Mouse (Mus musculus): ENCODE results near the gene Ifitm10.

Ifitm10 gene

GRCm38 (mm10) chr7:142389961-142390650 is 16.6 kb upstream of the Ifitm10 start:
- DNase-seq: no peak

GRCm38 (mm10) chr7:142388740-142389139 is 15.2 kb upstream of the Ifitm10 start:
- DNase-seq: no peak

GRCm38 (mm10) chr7:142388198-142388597 is 14.6 kb upstream of the Ifitm10 start:
- no peak for DNase-seq

GRCm38 (mm10) chr7:142387419-142388148 is 14.0 kb upstream of the Ifitm10 start, which contains the start of gene Ctsd:
TSS of gene Ctsd (minus strand) at chr7:142388038.
- DNase-seq: peak; percentile 97 to 99

- DNase-seq: peak in 1 of 2 experiments; percentile 21
Observed at GRCm38 (mm10) chr7:142386621-142387201, 13.2 kb upstream of the Ifitm10 start.

- DNase-seq: no peak
Observed at GRCm38 (mm10) chr7:142385742-142386403, 12.3 kb upstream of the Ifitm10 start.

GRCm38 (mm10) chr7:142384306-142384705 is 10.8 kb upstream of the Ifitm10 start:
- DNase-seq: no peak

GRCm38 (mm10) chr7:142382567-142382966 is 9.0 kb upstream of the Ifitm10 start, which contains the start of gene Gm49369:
TSS of gene Gm49369 (minus strand) at chr7:142382667.
- no peak for DNase-seq

GRCm38 (mm10) chr7:142381175-142381574 is 7.6 kb upstream of the Ifitm10 start:
- DNase-seq: no peak

- no peak for DNase-seq
Observed at GRCm38 (mm10) chr7:142379186-142379585, 5.6 kb upstream of the Ifitm10 start.

GRCm38 (mm10) chr7:142377233-142377925 is 3.8 kb upstream of the Ifitm10 start:
- DNase-seq: no peak

- DNase-seq: no peak
Observed at GRCm38 (mm10) chr7:142376096-142376495, 2.5 kb upstream of the Ifitm10 start.

- DNase-seq: peak; percentile 77 to 80
Observed at GRCm38 (mm10) chr7:142375261-142375724, 1.7 kb upstream of the Ifitm10 start.

GRCm38 (mm10) chr7:142374413-142375015 is 961 bp upstream of the Ifitm10 start:
- no peak for DNase-seq

GRCm38 (mm10) chr7:142373039-142373438 is 514 bp downstream of the Ifitm10 start:
- no peak for DNase-seq

- DNase-seq: peak; percentile 66 to 68
Observed at GRCm38 (mm10) chr7:142371768-142372661, 1.5 kb downstream of the Ifitm10 start.

GRCm38 (mm10) chr7:142371398-142371767 is 2.2 kb downstream of the Ifitm10 start:
- DNase-seq: peak in 1 of 2 experiments; percentile 64

- DNase-seq: peak; percentile 37 to 48
Observed at GRCm38 (mm10) chr7:142370937-142371336, 2.6 kb downstream of the Ifitm10 start.

- DNase-seq: peak; percentile 62 to 71
Observed at GRCm38 (mm10) chr7:142369820-142370219, 3.7 kb downstream of the Ifitm10 start.

- DNase-seq: peak; percentile 88 to 90
Observed at GRCm38 (mm10) chr7:142368856-142369255, 4.7 kb downstream of the Ifitm10 start.

- no peak for DNase-seq
Observed at GRCm38 (mm10) chr7:142363107-142363506, 10.4 kb downstream of the Ifitm10 start.

All from cerebellum, postnatal 36 days (tissue).